Mouse (Mus musculus) C2C12 (cell line): ENCODE results near the gene Klrb1c.

ENCODE experiments used
- CTCF ChIP-seq: IDR thresholded peaks from one replicate; pipeline ENCODE4 v1.5.1; 2011; ENCODE audit not compliant: control insufficient read depth, insufficient read depth, insufficient read length
- MYOD1 ChIP-seq: IDR thresholded peaks from one replicate; pipeline ENCODE4 v1.6.1; 2011; ENCODE audit warnings: low read depth; ENCODE audit not compliant: control insufficient read depth, insufficient read length

DNA sequence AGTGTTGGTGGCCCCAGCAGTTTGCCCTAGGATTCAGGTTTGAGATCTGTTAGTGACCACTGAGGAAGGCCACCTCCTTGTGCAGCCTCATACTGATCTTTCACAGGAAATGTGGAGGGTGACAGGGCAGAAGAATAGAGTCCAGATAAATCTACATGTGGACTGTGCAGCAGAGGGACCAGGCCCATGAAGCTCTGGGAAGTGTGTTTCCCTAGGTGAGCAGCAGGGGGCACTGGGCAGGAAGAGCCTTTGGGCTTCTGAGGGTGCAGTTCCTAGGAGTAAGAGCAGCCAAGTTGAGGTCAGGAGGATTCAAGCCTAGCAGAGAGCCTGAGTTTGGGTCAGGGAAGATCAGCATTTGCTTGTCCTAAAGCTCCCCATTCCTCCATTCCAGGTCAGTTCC, 52.9 kb downstream of the Klrb1c start:
- TF ChIP-seq CTCF, result no peak
- no peak for TF ChIP-seq MYOD1
